Mouse (Mus musculus): ENCODE measurements around the gene Foxq1.

Gene Foxq1

DNA sequence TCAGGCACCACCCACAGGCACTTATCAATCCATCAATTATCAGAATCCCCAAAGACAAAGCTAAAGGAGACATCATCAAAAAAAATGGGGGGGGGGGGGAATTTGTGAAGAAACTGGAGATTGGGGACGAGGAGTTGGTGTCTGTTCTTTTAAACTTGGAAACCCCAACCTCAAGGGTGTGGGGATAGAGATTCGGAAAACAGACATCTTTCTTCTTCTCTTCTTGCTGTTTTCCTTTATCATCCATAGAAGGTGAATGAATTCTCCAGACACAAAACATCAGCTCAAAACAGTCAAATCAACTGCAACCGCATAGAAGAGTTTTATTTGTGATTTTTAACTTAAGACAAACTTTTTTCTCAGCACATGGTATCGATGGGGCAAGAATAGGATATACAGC lies at the start of gene Foxq1:
Gene Foxq1 (plus strand): TSS at position 301 of the 400 bp plus-strand sequence.
- DNase-seq (ENCODE audit: low read depth): no peak

DNA sequence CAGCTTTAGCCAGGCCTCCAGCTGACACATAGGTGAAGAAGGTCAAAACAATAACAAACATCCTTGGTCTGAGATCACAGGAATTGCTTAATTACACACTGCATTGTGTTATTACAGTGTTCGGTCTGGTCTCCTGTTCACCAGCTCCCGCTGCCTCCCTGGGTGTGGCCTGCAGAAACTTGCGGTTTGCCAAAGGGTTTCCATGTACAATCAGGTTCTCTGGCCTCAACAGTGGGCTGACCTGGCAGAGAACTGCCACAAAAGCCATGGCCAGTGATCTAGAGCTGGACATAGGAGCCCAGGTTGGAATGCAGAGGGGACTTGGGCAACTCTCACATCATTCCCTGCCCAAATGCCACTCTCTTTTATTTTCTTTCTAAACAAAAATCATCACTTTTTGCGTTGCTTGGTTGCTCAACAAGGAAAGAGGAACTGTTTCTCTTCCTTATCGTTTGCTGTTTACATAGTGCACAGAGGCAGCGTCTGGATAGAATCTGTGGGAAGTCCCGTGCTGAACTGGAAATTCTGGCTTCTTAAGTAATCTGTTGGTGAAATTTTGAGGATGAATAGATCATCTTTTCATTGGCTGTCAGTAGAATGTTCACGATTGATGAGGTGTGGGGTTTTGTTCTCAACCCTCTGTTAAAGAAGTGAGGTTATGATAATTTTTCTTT lies 49.3 kb upstream of the Foxq1 start:
- peak; percentile 54 for DNase-seq (ENCODE audit: low read depth)

DNA sequence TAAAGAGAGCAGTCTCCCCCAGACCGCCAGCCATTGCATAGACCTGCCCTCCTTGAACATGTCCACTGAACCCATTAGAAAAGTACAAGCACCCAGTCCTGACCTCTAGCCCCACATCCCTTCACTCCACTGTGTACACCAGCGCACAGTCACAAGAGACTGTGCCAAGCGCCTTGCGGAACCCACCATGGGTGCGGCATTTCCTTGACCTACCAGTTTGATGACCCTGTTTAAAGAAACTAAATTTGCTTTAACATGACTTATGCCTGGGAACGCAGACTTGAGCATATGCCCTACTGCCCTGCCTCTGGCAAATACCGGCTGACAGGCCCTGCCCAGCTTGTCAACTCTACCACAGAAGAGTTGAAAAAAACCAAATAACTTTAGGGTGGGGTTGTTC lies 40.7 kb upstream of the Foxq1 start:
- no peak for DNase-seq (ENCODE audit: low read depth)

DNA sequence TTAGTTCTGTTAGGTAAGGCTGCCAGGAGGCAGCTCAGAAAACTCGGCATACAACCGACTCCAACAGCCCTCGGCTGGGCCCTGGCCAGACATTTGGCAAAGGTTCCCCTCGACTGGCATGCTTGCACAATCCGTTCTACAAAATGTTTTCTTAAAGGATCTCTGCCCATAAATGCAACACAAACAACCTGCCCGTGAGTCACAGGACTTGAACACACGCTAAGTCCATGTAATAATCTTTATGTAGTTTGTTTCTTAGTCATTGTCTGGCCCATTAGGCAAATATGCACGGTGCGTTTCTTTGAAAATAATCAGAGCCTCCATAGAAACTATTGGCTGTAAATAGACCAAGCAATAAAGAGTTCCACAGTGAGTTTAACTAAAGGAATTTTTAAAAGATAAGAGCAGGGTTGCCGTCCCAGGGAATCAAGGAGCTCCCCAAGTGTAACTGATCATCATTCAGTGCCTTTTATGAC lies 37.5 kb upstream of the Foxq1 start:
- DNase-seq (ENCODE audit: low read depth): peak; percentile 92

DNA sequence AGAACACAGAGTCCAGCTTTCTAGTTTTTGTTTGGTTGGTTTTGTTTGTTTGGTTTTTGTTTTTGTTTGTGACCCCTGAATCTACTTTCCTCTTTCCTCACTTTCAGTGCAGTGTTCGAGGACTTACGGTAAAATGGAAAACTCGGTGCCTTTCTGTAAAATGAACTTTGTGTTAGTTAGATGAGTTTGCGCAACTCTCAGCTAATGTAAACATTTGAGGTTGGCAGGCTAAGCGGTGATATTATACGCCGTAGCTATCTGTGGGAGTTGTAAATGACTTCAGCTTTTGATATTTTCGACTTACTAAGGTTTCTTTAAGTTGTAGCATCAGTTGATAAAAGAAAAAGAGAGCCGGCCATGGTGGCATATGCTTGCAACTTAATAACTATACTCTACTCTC lies 37.0 kb upstream of the Foxq1 start:
- peak; percentile 71 for DNase-seq (ENCODE audit: low read depth)

DNA sequence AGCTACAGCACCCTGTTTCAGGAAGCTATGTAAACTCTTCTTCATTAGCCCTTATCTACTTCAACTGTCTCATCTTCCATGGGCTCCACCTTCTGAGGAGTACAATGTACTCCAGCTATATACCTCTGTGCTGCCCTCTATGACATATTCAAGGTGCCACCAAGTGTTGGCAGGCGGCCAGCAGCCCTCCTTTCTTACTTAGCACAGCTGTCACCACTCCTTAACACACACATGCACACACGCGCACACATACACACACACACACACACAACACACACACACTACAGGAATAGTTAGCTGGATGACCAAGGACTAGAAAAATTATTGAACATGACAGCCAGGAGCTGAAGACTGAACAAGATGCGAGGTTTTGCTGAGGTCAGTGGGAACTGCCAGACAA lies 31.0 kb upstream of the Foxq1 start:
- no peak for DNase-seq (ENCODE audit: low read depth)

DNA sequence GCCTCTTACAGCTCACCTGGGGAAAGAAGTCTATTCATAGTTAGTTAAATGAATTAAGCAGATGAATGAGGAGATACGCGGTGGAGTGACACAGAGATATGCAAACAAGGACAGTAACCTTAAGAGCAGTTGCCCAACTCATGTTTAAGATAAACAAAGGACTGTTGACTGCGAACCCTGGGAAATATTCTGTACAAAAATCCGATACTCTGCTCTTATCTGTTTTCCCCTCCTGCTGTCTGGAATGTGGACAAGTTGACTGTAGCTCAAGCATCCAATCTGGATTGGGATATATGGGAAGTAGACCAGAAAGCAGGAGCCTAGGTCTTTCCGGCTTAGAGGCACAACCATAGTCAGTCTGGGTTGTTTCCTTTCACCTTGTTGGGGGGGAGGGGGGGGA lies 24.7 kb upstream of the Foxq1 start:
- no peak for DNase-seq (ENCODE audit: low read depth)

DNA sequence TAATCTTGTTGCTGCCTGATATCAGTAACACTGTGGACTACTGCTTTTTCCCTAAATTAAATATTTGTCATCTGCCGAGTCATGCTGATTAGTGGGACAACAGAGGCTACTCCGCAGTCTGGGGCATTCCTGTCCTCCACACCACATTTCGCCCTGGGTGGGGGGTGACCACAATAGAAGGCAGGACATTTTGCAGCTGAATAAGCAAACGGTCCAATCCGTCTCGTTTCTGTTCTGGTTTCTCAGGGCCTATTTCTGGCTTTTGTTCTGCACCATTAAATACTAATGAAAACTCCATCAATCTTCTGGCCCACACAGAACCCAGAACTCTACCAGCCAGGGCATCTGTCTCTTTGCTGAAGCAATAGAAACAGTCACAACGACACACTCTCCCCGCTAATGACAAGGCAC lies 24.3 kb upstream of the Foxq1 start:
- DNase-seq (ENCODE audit: low read depth): no peak

DNA sequence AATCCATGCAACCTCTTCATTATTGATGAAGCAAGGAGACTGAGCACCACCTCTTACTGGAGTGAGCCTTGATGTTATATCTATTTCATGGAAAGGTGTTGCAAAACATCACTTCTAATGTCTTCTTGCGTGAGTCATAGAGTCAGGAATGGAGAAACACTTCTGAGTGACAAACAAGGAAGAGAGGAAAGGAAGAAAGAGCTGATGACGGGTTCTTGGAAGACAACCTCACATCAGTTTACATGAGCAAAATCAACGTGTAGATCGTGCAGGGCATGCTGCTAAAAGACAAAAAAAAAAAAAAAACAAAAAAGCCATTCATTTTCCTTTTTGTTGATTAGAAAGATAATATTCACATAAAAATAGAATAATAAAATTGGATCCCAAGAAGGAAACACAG lies 21.2 kb upstream of the Foxq1 start:
- peak; percentile 64 for DNase-seq (ENCODE audit: low read depth)

DNA sequence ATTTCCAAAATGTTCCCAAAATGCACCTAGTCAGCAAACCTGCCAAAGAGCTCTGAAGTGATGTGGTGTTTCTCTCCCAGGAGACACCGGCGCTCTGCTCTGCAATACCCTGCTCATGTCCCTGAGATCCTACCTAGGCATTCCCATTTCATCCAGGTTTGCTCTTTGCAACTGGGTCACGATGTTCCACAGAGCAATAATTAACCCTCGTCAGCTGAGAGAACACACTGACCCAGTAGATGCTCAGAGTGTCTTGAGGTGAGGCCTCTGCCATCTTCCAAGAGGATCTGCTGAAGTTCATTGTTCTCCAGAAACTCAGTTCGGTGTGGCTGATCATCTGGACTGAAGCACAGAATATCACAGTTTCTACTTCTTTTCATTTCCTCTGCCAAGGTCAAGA lies 12.9 kb upstream of the Foxq1 start:
- DNase-seq (ENCODE audit: low read depth): no peak

DNA sequence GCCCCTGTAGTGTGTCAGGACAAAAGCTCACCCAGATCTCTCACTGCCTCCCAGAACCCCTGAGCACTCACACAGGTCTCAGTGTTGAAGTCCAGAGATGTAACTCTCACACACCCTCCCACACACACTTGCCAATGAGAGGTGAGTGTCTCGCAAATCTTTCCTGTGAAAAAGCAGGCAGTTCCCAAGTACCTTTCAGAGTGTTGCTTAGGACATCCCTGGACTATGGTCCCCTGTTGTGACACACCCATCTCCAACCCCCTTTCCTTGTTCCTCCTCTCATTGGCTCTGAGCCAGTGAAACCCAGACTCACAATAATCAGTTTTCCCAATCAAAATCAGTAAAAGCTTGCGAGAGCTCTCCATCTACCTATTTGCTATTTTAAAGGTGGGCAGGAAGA lies 9.2 kb upstream of the Foxq1 start:
- DNase-seq (ENCODE audit: low read depth): no peak

DNA sequence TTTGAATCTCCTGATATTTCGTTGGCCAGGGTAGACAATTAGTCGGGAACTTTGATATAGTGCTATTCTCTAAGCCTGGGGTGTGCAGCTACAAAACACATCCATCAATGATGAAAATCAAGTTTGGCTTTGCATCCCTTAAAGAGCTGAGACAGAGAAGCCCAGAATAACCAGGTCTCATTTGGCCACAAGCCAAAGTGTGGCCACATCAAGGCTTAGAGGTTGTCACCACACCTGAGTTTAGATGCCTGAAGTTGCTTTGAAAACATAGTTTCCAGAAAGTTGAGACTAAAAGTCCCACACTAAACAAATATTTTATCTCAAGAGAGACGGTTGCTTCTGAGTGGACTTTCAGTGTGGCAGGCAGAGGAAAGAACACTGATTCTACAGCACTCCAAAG lies 8.7 kb upstream of the Foxq1 start:
- DNase-seq (ENCODE audit: low read depth): no peak

DNA sequence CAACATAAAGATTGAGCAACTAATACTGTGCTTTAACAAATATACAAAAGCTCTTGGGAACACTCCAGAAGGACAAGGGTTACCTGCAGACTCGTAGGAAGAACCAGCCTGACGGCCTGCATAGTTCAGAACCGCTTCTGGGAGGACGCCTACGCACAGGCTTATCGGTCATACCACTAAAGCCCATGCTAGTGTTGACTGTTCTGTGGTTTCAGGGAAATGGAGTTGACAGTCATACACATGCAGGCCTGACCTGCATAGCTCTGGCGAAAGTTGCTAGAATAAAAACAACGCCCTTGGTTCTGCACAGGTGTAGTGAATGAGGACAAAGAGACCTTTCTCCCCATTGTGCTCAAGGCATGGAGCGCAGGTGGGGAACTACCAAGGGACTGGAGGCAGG lies 8.3 kb upstream of the Foxq1 start:
- no peak for DNase-seq (ENCODE audit: low read depth)

DNA sequence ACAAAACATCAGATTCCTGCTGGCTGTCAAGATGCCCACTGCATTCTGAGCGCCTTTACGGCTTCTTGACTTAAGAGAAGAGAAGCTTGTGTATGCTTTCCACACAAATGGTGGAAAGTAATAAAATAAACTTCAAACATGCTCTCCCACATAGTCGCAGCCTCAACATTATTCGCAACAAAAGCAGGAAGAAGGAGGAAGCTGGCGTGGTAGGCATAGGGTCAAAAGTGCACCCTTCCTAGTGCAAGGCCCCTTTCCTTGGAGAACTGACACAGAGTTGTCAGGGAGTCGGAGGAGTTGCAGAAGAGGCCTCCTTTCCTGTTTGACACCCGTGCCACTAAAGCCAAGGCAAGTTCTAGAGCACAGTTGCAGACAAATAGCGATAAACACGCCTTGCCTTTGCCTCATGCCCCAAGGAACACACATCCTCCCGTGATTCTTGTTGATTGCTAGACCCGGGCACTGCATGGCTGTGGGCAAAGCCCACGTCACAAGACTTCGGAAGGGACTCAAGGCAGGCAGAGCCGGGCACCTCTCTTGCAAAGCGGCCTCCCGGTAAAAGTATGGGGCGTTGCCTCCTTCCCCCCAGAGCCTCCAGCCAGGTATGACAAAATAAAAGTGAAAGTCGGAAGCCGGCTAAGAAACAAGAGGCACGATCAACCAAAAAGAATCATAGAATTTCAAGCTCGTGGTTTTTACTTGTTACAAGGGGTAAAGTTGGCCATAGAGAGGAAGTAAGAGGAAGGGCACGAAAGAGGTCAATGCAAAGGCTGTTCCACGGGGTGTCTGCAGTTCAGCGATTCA lies 1.2 kb downstream of the Foxq1 start:
- DNase-seq (ENCODE audit: low read depth): no peak

DNA sequence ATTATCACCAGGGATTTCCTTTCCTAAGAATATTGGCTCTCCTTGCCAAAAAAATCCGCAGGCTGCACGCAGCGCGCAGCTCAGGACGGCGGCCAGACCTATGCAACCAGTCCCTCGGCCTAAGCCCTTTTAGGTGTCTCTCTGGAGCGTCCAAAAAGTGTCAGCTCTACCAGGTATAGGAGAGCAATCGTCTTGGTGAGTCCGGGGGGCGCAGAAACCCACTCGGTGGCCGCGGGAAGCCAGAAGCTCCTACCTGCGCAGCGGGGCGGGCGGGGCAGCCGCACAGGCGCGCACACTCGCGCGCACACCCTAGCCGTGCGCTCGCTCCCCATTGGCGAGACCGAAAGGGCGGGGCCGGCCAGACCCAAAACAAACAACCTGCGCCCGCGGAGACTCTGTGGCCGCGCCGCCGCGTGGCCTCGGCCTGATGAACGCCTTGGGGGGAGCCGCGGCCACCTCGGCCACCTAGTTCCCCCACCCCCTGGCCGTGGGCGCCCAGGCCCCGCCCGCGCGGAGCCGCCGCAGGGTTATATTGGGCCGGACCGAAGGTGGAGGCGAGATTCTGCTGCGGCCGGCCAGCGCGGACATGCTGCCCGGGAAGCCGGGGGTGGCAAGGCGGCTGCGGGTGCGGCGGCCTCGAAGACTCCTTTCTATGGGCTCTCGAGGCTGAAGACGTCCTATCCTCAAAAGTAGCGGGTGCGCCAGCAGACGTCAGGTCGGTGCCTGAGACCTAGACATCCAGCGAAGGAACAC lies 2.0 kb downstream of the Foxq1 start:
- DNase-seq (ENCODE audit: low read depth): no peak

DNA sequence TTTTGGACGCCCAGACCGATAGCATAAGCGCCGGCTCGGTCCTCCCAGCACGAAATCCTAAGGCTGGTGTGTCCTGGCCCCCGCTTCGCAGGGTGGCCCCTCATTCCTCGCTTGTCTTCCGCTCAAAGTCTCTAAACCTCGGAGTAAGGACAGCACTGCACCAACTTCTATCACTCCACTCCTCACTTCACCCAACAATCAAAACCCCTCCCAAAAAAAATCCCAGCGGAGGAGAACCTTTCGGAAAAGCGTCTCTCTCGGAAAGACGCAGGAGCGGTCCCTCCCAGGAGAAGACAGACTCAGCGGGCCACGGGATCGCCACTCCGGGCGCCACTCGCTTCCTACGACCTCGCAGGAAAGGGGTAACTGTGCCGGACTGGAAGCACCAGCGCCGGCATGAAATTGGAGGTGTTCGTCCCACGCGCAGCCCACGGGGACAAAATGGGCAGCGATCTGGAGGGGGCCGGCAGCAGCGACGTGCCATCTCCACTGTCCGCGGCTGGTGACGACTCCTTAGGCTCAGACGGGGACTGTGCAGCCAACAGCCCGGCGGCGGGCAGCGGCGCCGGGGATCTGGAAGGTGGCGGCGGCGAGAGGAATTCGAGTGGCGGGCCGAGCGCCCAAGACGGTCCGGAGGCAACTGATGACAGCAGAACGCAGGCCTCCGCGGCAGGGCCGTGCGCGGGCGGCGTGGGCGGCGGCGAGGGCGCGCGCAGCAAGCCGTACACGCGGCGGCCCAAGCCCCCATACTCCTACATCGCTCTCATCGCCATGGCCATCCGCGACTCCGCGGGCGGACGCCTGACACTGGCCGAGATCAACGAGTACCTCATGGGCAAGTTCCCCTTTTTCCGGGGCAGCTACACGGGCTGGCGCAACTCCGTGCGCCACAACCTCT lies 2.8 kb downstream of the Foxq1 start, which contains the start of gene A530084C06Rik:
Gene A530084C06Rik (minus strand): TSS at position 813 of the 898 bp plus-strand sequence.
- DNase-seq (ENCODE audit: low read depth): no peak

DNA sequence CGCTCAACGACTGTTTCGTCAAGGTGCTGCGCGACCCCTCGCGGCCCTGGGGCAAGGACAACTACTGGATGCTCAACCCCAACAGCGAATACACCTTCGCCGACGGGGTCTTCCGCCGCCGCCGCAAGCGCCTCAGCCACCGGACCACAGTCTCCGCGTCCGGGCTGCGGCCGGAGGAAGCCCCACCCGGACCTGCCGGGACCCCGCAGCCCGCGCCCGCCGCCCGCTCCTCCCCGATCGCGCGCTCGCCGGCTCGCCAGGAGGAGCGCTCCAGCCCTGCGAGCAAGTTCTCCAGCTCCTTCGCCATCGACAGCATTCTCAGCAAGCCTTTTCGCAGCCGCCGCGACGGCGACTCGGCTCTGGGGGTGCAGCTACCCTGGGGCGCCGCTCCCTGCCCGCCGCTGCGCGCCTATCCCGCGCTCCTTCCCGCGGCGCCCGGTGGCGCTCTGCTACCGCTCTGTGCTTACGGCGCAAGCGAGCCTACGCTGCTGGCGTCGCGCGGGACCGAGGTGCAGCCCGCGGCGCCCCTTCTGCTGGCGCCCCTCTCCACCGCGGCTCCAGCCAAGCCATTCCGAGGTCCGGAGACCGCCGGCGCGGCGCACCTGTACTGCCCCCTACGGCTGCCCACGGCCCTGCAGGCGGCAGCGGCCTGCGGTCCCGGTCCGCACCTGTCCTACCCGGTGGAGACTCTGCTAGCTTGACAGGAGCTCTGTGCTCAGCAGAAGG lies 3.6 kb downstream of the Foxq1 start:
- DNase-seq (ENCODE audit: low read depth): no peak

DNA sequence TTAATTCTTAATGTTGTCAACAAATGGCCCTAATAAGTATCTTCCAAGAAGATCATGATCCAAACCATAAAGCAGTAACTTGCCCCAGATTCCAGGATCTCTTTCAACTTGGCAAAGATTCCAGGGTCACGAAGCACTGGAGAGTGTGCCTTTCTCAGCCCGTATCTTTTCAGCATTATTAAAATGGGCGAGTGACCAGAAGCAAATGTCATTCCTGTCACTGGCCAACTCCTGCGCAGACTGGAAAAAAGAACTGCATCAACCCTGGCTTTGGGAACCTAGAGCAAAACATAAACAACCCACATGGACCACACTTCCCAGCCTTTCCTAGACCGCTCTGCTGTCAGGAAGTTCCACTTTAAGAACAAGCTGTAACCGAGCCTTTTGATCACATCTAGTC lies 8.5 kb downstream of the Foxq1 start:
- DNase-seq (ENCODE audit: low read depth): no peak

DNA sequence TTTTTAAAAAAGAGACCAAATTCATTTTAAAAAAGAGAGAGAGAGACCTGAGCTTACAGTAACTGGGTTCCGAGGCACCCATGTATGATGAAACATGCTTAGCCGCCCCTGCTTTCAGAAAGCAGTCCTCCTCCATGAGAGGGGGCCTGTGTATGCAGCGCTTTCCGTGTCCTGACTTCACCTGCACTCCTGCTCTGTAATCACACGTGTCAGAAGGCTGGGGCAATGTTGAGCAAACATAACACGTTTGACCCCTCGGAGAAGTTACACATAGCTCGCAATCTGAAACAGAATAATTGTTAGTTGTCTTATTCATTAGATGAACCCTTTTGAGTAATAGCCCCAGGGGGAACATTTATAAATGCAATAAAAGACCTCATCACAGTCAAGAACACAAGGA lies 11.2 kb downstream of the Foxq1 start:
- DNase-seq (ENCODE audit: low read depth): peak; percentile 77

DNA sequence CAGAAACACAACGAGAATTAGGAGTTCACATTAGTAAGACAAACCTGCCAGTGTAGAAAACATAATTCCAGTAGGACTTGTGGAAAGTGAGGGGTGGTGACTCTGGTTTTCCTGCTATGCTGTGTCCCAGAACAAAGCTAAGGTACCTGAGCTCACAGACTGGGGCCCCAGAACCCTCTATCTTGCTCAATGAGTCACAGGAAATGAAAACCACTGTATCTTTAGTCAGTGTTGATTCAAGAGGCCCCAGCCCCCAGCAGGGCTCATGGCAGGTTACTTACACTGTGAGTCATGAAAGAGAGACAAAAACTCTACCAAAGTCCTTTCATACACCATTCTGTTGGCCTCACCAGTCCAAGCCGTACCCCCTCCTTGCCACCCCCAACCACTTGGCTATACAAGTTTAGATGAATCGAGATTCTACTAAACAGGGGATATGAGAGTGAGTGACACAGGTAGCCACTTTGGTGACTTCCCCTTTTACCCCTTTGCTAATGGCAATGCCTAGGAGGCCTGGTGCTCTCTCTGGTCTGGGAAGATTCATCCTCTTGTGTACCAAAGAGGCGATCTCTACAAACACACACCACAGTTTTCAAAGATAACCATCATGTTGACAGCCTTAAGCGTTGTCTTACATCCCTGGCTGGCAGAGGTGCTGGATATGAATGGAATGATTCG lies 11.8 kb downstream of the Foxq1 start:
- DNase-seq (ENCODE audit: low read depth): peak; percentile 80
